Mouse (Mus musculus): ENCODE results near the gene Cpz.
A peak's percentile ranks its signal among the peaks of the same experiment; 100 is the strongest.

GRCm38 (mm10) chr5:35525469-35526123, at the start of gene Cpz:
- TF ChIP-seq EP300 (IDR thresholded peaks at IDR 0.05; ENCODE audit: insufficient read depth, low read depth, low read length) (0 out of 2 replicates have a peak, but pooled peaks have one; percentile 48), CTCF (IDR thresholded peaks at IDR 0.05; ENCODE audit: low read depth, low read length) (no peak)
